Mouse (Mus musculus) common myeloid progenitor, adult 5-6 weeks (primary cell): Measurements from ENCODE around the gene Lpp. TPM values are rescaled to one million over a fixed set of nuclear protein-coding genes. Genes with fewer than 3 reads are reported as not detected.

Source experiments
- ATAC-seq: replicated peaks from 2 replicates; pipeline ENCODE4 v1.8.0; 2016; ENCODE audit warnings: low read depth, mild to moderate bottlenecking, moderate TSS enrichment, inconsistent platforms; ENCODE audit not compliant: poor library complexity, severe bottlenecking
- total RNA-seq: library from RNA; stranded (forward); fragments of 200-1000, 187-1606 nt; gene quantifications from 2 replicates; pipeline ENCODE4 v1.2.3, GENCODE M21; 2017

Lpp gene
- total RNA-seq, 1 experiment from 2014 or later: 4.2 TPM

GRCm38 (mm10) chr16:24517501-24518042 is 124.3 kb downstream of the Lpp start:
- ATAC-seq: no peak

- no peak for ATAC-seq
Observed at GRCm38 (mm10) chr16:24518785-24519184, 125.5 kb downstream of the Lpp start.

GRCm38 (mm10) chr16:24527219-24527618 is 133.9 kb downstream of the Lpp start:
- no peak for ATAC-seq

- no peak for ATAC-seq
Observed at GRCm38 (mm10) chr16:24531681-24532080, 138.4 kb downstream of the Lpp start.

- ATAC-seq: no peak
Observed at GRCm38 (mm10) chr16:24535221-24535620, 141.9 kb downstream of the Lpp start.

GRCm38 (mm10) chr16:24536261-24536660 is 143.0 kb downstream of the Lpp start:
- no peak for ATAC-seq

- no peak for ATAC-seq
Observed at GRCm38 (mm10) chr16:24539003-24539402, 145.7 kb downstream of the Lpp start.

- ATAC-seq: no peak
Observed at GRCm38 (mm10) chr16:24542864-24543263, 149.6 kb downstream of the Lpp start.

GRCm38 (mm10) chr16:24545366-24545765 is 152.1 kb downstream of the Lpp start:
- ATAC-seq: no peak

GRCm38 (mm10) chr16:24558458-24558857 is 165.2 kb downstream of the Lpp start:
- no peak for ATAC-seq

GRCm38 (mm10) chr16:24559811-24560210 is 166.5 kb downstream of the Lpp start:
- no peak for ATAC-seq

GRCm38 (mm10) chr16:24560998-24561397 is 167.7 kb downstream of the Lpp start:
- ATAC-seq: no peak

- no peak for ATAC-seq
Observed at GRCm38 (mm10) chr16:24561602-24562001, 168.3 kb downstream of the Lpp start.

GRCm38 (mm10) chr16:24565311-24565710 is 172.0 kb downstream of the Lpp start:
- no peak for ATAC-seq

GRCm38 (mm10) chr16:24566277-24566676 is 173.0 kb downstream of the Lpp start:
- ATAC-seq: no peak

GRCm38 (mm10) chr16:24567562-24567961 is 174.3 kb downstream of the Lpp start:
- no peak for ATAC-seq

GRCm38 (mm10) chr16:24568061-24568460 is 174.8 kb downstream of the Lpp start:
- no peak for ATAC-seq

GRCm38 (mm10) chr16:24569681-24570080 is 176.4 kb downstream of the Lpp start:
- ATAC-seq: no peak

- no peak for ATAC-seq
Observed at GRCm38 (mm10) chr16:24576999-24577398, 183.7 kb downstream of the Lpp start.

GRCm38 (mm10) chr16:24577798-24578197 is 184.5 kb downstream of the Lpp start:
- ATAC-seq: peak; percentile 56

- no peak for ATAC-seq
Observed at GRCm38 (mm10) chr16:24582847-24583246, 189.5 kb downstream of the Lpp start.

- ATAC-seq: 0 out of 2 replicates have a peak, but pooled peaks have one; percentile 29
Observed at GRCm38 (mm10) chr16:24593535-24593934, 200.2 kb downstream of the Lpp start.
